Mouse (Mus musculus): ENCODE measurements around the gene Sorcs3.

Gene Sorcs3

DNA sequence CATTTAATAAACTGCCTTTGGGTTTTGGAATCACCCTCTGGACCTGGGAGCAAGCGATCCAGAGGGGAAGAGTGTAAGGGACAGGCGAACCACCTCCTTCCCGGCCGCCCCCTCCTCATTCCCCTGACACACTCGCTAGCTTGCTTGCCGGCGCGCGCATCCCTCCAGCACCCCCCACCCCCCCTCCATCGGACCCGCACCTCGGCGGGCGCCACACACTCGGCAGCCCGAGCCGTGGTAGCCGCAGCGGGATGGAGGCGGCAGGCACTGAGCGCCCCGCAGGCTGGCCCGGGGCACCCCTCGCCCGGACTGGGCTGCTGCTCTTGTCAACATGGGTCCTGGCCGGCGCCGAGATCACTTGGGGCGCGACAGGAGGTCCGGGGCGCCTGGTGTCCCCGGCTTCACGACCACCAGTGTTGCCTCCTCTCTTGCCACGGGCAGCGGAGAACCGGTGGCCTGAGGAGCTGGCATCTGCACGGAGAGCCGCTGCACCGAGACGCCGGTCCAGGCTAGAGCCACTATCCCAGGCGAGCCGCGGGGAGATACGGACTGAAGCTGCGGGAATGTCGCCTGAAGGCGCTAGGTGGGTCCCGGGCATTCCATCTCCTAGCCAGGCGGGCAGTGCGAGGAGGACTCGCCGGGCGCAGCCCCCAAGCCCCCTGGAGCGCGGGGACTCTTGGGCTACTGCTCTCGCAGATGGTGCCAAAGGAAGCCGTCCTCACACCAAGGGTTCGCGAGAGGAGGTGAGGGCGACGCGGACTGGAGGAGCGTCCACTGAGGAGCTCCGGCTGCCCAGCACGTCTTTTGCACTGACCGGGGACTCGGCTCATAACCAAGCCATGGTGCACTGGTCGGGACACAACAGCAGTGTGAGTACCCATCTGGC is at the start of gene Sorcs3:
Sorcs3 (plus strand) TSS at position 97 of the 886 bp plus-strand sequence.
- DNase-seq (ENCODE audit: low read depth, low spot score), result no peak

DNA sequence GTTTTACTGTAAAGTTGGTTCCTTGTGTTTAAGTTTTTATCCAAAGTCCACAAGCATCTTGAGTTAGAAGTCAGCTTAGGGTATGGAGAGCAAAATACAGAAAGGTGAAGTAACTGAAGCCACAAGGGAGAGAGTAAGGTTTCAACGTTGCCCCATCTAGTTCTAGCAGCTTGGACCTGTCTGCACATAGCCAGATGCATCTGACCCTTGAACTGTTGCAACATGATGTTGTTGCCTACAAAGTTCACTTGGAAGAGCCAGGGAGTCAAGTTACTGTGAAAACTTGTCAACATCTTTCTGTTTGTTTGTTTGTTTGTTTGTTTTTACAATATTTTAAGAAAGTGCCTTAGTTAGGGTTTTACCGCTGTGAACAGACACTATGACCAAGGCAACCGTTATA is 40.5 kb upstream of the Sorcs3 start:
- DNase-seq (ENCODE audit: low read depth, low spot score), result no peak

DNA sequence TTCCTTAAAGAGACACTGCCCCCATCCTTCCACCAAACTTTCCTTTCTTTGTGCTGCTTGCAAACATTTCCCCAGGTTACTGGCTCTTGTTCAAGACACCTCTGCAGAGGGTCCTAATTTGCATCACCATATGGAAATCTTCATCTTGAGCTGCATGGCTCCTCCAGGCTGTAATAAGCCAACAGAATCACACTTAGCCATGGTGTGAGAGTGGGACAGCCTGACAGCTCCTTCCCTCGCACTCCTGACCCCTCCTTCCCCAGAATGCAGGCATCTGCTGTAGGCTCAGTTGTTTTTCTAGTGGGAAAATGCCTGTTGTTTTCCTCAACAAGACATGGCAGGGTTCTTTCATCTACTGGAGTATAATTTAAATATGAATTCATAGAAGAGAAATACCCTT is 38.7 kb upstream of the Sorcs3 start:
- DNase-seq (ENCODE audit: low read depth, low spot score), result no peak

DNA sequence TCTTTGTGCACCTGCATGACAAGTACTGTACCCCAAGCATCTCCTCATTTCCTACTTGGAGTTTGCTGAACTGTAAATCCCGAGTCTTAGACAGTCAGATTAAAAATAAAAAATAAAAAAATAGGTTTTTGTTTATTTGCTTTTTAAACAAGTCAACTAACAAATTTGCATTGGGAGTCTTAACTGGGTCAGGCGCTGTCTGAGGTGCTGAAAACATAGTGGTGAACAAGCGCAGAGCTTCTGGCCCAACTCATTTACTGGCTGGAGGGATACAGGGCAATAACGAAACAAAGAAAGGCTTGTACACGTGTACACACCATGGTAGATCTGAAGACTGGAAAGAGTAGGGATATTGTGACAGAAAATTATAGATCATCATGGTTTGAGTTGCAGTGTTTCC is 37.5 kb upstream of the Sorcs3 start:
- DNase-seq (ENCODE audit: low read depth, low spot score), result no peak

DNA sequence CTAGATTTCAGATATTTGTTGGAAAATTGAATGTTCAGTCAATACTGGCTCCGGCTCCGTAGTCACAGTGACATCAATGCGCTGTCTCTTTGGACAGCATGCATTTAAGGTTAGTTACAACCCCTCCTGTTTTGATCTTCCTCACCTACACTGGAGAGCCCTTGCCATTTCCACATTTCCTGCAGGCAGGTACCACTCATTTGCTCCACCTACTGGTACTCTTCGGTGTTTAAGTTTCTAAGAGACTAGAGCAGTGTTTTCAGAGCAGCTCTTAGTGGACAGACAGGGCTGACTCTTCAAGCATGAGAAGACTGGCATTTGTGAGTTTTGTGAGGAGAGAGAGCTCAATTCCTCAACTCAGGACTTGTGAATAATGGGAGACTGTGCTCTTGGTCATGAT is 31.1 kb upstream of the Sorcs3 start:
- no peak for DNase-seq (ENCODE audit: low read depth, low spot score)

DNA sequence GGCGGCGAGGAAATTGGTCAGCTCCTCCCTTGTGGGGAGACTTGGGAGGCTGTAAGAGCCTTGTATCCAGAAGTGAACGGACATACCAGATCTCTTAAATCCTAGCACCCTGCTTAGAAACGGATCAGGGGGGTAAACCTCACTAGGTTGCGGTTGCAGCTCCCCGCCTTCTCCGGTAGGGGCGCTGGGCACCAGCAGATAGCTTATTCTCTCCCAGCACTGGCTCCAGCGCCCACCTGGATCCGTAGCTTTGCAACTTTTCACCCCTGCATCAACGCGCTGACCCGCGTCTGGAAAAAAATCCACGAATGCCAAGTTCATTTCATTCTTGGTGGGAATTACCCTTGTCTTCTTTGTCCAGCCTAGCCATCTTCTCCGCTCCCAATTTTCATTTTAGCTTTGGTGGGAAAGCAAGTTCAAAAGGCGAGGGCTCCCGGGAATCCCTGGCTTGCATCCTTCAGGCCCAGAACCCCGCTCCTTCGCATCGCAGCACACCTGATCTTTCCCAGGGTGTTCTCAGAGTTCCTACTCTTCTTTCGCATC is 1.8 kb upstream of the Sorcs3 start:
- DNase-seq (ENCODE audit: low read depth, low spot score), result no peak

DNA sequence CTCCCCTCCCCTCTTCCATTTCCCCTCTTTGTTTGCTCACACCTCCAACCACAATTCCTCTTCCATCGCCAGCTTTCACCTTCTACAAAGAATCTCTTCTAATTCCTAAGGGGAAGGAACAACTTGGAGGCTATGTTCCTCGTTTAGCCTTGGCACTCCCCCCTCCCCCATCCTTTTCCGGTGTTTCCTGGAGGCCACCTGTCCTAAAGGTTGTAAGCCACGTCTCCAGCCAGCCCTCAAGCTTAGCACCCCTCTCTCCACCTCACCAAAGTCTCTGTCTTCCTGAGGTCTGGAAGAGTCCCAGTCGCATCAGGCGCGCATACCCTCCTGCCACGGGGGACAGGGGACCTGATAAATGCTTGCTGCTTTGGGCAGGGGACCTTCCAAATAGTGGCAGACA is 1.3 kb upstream of the Sorcs3 start:
- DNase-seq (ENCODE audit: low read depth, low spot score), result no peak

DNA sequence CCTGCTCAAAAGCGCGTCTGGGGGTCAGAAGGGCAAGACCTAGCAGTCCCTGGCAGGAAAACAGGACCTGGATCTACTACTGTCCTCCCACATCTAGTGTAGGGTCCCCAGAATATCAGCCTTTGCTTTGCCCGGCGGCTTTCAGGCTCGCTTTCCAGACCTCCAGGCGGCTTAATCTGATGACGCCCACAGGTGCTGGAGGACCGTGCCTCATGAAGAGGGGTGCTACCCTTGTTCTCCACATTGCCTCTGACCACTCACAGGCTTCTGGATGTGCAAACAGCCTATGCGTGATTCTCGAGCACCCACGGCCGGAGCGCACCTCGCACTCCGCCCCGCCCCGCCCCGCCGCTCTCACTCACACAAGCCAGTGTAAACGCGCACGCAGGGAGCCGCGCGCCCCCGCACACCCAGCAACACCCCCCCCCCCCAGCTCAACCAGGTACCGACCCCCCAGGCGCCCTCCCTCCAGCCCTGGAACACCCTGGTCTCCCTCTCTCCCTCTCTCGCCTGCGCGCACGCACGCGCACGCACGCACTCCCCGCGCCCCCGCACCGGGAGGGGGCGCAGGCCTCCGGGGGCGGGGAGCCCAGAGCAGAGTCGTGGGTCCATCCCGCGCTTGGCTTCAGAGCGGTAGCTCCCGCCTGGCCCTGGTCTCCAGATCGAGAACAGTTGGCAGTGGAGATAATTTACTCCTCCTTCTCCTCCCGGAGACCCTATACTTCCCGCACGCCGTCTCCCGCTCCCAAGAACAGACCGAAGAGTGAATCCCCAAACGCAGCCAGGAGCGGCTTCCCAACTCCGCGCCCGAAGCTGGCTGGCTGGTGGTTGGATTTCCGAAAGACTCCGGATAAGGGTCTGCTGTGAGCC is 698 bp upstream of the Sorcs3 start:
- DNase-seq (ENCODE audit: low read depth, low spot score), result no peak

DNA sequence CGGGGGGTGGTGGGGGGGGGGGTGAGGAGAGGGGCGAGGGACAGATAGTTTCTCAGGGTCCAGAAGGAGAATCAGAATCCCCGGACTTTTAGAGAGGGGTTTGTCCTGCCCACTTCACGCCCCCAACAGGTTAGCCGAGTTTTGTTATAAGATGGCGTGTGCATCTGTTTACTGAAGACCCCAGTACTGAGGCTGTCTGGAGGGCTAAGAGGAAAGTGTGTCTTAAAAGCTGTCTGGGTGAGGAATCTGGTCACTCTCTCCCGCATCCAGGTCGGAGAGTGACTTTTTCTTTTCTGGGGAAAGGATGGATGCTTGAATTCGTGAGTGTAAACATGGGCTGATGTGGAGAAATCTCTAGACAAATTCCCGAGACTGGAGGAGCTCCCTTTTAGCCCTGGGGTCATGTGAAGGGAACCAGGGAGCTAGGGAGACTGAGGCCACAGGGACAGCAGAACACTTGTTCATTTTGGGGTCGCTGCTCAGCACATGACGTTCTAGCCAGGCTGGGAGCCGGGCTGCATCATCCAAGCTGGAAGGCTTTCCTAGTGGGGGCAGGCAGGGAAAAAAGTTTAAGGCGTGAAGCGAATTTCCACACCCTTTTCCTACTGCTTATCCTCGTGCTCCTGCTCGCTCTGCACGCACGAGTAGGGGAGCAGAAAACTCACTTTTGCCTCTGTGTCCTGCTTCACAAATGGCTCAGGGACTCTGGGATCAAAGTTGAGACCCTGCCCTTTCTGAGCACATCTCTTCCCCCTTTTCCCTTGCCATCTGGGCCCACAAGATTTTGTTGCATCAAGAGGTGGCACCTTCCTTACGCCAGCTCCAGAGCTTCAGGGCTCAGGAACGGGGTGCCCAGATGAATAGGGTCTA is 1.3 kb downstream of the Sorcs3 start:
- no peak for DNase-seq (ENCODE audit: low read depth, low spot score)

DNA sequence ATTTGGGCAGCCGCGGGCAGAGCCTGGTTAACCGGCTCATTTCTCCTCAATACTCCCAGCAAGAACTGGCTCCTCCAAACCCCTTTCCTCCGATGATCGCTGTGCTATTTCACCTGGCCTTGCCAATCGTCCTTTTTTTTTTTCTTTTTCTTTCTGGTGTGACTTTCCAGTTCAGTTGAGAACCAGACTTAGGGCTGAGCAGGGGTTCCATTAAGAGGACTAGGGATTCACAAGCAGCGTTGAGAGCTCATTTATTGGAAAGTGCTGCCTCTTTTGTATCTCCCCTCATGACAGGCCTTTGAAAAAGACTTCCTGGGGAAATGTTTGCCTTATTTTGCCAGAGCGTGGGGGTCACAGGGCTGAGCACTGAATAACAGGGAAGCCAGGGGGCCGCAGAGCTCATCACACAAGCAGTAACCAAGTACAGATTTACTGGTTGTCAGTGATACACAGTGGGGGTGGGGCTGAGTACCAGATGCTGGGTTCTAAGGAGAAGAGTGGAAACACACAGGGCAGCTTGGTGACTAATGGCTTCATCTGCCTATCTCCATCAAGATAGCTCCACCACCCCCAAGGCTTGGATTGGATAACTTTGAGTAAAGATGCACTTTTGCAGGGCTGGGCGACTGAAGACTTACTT is 2.0 kb downstream of the Sorcs3 start:
- no peak for DNase-seq (ENCODE audit: low read depth, low spot score)

DNA sequence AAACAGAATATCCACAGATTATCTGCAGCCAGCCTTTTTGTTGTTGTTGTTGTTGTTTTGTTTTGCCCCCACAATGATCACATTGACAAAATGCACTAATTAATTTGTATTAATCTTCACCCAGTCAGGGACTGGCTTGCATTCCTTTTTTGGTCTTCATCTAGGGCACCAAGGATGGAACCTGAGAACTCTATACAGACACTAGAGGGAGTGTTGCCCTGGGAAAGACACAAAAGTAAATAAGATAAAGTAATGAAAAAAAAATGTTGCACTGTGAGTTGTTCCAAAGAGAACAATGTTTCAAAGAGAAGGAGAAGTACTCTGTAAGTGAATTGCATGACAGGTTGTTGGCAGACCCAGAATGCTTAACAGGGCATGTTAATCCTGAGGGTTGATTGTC is 9.6 kb downstream of the Sorcs3 start:
- DNase-seq (ENCODE audit: low read depth, low spot score), result no peak

DNA sequence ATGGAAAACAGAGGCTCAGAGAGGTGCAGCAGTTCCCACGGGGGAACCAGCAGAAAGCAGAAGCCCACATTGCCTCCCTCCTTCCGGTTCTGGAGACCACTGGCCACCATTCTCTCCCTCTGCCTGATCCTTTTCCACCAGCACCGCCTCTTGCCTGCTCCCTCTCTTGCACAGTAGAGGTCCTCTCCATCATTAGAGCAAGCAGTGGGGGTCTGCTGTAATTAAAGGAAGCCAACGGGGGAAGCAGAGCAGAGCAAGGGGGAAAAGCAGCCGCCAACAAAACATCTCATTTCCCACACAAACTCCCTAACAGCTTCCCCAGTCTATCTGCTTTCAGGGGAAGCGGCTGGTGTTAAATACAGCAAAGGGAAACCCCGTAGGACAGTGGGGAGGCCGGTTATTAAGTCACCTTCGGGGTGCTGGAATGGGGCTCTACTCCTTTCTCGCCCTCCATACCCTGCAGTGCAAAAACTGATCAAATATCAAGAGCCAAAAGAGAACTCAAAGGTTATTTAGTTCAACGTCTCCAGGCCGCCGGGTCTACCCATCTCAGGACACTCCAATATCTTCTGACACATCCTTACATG is 32.1 kb downstream of the Sorcs3 start:
- no peak for DNase-seq (ENCODE audit: low read depth, low spot score)

DNA sequence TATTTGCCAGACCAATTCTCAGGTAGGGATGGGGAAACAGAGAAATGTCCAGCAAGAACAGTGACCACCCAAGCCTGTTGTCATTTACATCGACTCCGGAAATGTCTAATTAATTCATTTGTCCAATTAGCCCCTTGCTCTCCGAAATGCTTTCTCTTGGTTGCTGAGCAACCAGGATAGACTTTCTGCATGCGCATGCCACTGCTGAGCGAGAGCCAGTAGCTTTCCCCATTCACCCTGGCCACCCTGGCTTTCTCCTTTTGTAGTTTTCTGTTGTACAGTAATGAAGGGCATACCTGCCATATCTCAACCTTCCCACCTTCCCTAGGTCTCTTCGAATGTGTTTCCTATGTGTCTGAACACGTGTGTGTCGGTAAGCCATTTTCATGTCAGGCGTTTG is 32.6 kb downstream of the Sorcs3 start:
- DNase-seq (ENCODE audit: low read depth, low spot score), result no peak

DNA sequence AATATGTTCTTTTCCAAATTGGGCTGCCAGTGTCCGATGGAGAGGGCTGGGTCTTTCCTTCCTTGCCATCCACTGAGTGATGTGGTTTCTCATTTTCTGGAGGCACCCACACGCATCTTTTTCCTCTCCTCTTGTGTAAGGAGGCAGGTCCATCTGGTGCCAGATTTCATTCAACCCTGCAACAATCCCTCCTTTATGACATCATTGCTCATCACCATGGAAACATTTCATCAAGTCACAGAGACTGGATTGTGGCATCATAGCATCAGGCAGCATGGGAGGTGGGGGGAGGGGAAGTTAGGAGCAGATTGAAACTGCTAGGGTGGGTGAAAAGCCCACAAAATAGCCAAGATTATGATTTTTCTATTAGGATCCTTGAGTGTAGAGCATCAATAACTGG is 35.1 kb downstream of the Sorcs3 start:
- DNase-seq (ENCODE audit: low read depth, low spot score), result no peak

DNA sequence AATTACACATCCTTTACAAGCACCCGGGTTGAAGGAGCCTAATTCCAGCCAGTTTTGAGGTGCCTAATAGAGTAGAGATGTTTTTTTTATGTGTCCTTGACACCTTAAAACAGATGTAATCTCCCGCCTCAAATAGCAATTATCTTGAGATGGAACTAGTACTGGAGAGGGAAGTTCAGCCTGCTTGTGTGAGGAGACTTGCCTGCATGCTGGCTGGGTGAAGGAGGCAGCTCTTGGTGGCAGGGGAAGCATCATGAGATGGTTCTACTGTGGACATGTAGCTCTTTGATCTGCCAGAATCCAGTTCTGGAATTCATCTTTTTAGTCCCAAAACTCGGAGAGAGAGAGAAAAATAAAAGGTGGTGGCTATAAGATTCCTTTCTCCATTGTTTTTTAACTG is 38.2 kb downstream of the Sorcs3 start:
- no peak for DNase-seq (ENCODE audit: low read depth, low spot score)

DNA sequence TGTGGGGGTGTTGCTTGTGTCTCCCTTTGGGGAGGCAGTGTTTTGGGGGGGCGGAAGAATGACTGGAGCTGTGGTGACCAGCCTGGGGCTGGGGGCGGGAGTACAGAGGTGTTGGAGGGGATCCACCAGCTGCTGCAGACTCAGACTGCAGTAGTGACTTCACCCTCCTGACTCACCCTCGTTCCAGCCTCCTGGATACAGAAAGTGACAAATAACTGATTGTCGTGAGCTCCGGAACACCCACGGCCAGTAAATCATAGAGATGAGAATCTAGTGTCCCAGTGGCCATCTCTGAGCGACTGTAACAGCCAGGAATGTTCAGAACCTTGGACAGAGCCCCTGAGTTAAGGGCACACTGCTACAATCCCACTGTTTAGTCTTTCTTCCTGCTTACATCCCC is 53.4 kb downstream of the Sorcs3 start:
- no peak for DNase-seq (ENCODE audit: low read depth, low spot score)

DNA sequence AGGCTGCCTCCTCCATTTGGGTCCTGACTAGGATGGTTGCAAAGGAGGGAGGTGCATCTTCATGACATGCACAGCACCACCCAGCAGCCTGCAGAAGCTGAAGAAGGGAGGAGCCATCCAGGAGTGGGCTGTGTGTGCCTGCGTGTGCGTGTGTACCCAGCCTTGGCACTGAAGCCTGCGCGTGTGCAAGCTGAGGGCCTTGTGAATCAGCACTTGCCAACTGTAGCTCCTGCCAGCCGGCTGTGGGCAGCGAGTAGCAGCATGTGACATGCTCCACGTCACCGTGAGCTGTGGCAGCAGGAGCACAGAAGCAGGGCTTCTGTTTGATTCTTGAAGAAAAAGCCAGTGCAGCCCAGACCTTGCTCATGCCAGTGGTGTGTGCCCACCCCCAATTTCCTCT is 54.8 kb downstream of the Sorcs3 start:
- no peak for DNase-seq (ENCODE audit: low read depth, low spot score)

DNA sequence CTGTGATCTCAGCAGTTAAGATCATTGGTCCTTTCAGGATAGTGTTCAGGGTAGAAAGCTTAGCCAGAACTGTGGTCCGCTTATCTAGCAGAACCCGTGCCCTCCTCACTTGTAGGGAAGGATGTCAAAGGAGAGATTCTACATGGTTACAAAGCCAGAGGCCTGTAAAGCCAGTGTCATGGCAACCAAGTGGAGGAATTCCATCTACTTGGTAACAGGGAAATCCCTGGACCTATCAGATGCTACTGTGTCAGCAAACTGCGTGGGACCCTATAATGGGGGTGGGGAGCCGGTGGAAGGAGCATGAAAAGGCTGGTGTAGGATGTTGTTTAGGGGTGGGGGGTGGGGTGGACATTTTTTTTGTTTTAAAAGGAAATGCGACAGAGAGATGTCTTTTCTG is 57.9 kb downstream of the Sorcs3 start:
- no peak for DNase-seq (ENCODE audit: low read depth, low spot score)

DNA sequence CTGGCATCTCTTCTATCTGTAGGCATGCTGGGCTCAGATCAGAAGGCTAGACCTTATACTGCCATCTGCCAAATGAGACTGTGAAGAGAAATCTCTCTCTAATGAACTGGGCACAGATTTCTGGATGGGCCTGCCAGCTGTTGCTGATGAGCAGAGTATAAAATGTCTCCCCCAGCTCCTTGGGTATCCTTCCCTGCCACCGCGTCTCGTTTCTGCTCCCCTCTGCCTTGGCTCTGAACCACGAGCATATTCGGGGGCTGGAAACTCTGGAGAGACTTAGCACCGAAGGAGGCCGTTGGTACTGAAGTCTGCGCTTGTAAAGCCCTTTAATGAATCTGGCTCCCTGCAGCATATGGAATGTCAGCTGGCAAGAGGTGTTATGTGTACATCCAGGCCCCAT is 74.4 kb downstream of the Sorcs3 start:
- no peak for DNase-seq (ENCODE audit: low read depth, low spot score)

DNA sequence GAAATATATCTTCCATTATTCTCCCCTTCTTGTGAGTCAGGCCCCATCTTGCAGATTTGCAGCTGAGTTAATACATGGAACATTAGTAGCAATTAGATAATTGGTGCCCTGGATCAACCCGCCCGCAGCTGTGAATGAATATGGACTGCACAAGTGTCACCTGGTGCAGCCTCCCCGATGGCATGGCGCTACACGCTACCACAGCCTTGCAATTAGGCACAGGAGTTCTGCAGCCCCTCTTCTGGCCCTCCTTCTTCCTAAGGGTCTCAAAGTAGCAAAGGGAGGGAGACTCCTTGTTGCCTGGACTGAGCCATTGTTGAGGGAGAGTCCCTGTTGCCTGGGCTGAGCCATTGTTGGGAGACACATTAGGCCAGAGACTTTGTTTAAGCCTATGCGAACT is 76.4 kb downstream of the Sorcs3 start:
- no peak for DNase-seq (ENCODE audit: low read depth, low spot score)

DNA sequence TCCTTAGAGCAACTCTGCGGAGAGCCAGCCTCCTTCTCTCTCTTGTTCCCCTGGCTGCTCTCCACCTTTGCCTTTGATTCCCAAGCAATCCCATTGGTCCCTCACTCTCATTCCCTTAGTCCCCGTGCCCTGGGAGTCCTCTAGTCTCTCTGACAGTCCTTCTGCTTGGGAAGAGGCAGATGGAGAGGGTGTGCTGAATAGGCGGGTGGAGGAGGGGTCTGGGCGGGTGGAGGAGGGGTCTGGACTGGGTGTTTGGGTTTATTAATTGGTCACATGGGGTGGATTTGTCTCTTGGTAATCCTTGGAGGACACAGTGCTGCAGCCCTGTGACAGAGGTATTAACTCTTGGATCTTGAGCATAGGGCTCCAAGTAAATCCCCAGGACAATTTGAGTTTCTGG is 77.4 kb downstream of the Sorcs3 start:
- no peak for DNase-seq (ENCODE audit: low read depth, low spot score)

Measured in CD4-positive helper T cell, adult 2 months (primary cell).